Mouse (Mus musculus): Measurements from ENCODE around the gene Capn15. TPM values are rescaled to one million over a fixed set of nuclear protein-coding genes. Genes with fewer than 3 reads are reported as not detected.
A peak's percentile ranks its signal among the peaks of the same experiment; 100 is the strongest.

Capn15 gene
- polyA plus RNA-seq, 1 experiment from 2014 or later, result 33.9 TPM

DNA sequence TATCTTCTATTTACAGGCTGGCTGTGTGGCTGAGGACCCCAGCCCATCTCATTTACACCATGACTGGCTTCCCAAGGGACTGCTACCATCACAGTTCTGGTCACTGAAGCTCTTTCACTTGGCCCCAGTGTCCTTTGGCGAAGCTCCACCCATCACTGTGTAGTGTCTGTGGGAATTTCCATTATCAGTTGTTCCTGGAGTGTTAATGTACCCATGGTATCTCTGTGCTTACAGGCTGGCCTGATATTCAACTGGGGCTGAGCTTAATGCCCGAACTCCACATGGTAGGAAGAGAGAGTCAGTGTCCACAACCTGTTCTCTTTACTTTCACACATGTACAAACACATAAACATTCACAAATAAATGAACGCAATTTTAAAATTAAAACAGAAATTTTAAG, 7.9 kb upstream of the Capn15 start:
- no peaks in the 10 kb centered on the region for H3K27me3 ChIP-seq
- H3K4me2 ChIP-seq, result no peak overlapping the region
- no peaks in the 10 kb centered on the region for H3K4me1 ChIP-seq (replicated peaks)
- H3K4me3 ChIP-seq (replicated peaks), result no peak overlapping the region
- H3K9me3 ChIP-seq, result no peaks in the 10 kb centered on the region
- 88% methylated on average over 3 of the region's 3 CpGs for WGBS
- peaks cover 85% of the 10 kb centered on the region for H3K36me3 ChIP-seq
- no peak for ATAC-seq (ENCODE audit: insufficient number of reproducible peaks, insufficient read depth, low FRiP score, low TSS enrichment, low read depth)
- H3K27ac ChIP-seq, result no peak overlapping the region
- H3K9ac ChIP-seq (replicated peaks), result no peak overlapping the region

DNA sequence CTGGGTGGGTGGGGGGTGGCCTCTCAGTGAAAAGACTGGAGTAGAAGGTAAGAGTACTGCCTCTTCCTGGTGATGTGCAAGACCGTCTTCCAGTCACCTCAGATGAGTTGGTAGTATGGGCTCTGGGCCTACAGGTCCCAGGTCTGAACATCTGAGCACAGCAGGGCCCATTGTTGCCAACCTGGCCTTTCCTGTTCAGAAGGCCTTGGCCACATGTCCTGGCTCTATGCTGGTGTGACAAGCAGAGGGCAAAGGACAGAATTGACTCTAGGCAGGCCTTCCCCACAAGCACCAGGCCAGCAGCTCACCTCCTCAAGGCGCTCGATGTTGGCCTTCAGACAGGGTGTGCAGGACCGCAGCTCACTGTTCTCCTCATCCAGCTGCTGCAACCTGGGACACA, 6.7 kb upstream of the Capn15 start:
- Histone ChIP-seq H3K9ac (replicated peaks) (no peak overlapping the region), H3K4me1 (replicated peaks) (no peaks in the 10 kb centered on the region), H3K27ac (no peak overlapping the region), H3K9me3 (no peaks in the 10 kb centered on the region), H3K27me3 (no peaks in the 10 kb centered on the region), H3K4me3 (replicated peaks) (no peak overlapping the region), H3K36me3 (peaks cover 75% of the 10 kb centered on the region), H3K4me2 (no peak overlapping the region)
- WGBS, result 97% methylated on average over 4 of the region's 4 CpGs
- ATAC-seq (ENCODE audit: insufficient number of reproducible peaks, insufficient read depth, low FRiP score, low TSS enrichment, low read depth), result no peak

DNA sequence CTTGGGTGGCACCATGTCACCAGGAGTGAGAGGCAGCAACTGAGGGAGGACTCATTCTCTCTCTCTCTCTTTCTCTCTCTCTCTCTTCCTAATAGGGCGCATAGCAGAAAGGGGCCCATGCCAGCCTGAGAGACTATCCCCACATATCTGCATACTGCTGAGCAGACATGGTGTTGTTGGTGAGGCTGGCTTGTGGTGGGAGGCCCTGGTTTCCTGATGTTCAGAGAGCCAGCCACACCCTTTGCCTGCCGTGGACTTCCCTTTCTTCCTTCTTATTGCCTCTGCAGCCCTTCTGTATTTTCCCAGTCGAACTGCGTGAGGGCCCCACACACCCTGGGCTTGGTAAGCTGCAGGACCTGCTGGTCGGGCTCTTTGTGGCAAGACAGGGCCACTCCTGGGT, 4.7 kb upstream of the Capn15 start:
- H3K4me3 ChIP-seq (replicated peaks), result no peak overlapping the region
- peaks cover 62% of the 10 kb centered on the region for H3K36me3 ChIP-seq

DNA sequence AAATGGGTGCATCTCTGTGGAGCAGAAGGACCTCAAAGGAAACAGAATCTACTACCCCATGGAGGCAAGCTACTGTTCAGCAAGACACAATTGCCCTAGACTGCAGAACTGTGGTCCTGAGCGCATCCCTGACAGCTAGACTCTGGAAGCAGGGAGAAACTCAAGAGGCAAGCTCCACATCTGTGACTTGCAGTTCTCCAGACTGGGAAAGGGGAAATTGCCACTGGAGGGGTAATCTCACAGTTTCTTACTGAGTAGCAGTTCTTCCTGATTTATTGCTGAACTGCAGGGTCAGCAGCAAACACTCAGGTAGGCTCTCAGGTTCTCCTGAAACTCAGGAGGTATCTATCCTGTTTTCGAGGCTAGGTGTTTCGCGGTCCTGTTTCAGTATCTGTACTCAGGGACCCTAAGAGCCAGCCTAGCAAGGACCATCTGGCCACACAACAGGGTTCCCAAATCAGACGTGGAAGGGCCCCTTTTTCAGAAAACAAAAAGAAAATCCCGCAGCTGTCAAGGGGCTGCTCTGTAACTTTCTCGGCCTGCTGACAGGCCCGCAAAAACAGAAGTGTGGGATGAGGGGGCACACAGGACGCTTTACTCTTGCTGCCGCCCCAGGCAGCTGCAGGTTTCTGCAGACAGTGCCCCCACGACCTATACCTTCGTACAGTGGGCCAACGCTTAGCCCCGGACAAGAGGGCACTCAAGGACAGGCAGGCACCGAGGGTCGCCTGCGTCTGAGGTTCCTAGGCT, 865 bp downstream of the Capn15 start:
- H3K36me3 ChIP-seq, result peaks cover 10% of the 10 kb centered on the region
- peak overlapping the region; percentile 81 for H3K4me2 ChIP-seq
- peak overlapping the region; percentile 87 for H3K27ac ChIP-seq
- H3K27me3 ChIP-seq, result no peaks in the 10 kb centered on the region
- H3K4me1 ChIP-seq (replicated peaks), result peaks cover 25% of the 10 kb centered on the region
- peak overlapping the region; percentile 91 for H3K9ac ChIP-seq (replicated peaks)
- WGBS, result 13% methylated on average over 17 of the region's 17 CpGs
- peak overlapping the region; percentile 82 for H3K4me3 ChIP-seq (replicated peaks)
- ATAC-seq (ENCODE audit: insufficient number of reproducible peaks, insufficient read depth, low FRiP score, low TSS enrichment, low read depth), result no peak
- H3K9me3 ChIP-seq, result no peaks in the 10 kb centered on the region

More for the DNA sequence above, 4.7 kb upstream of the Capn15 start:
- no peak for ATAC-seq (ENCODE audit: insufficient number of reproducible peaks, insufficient read depth, low FRiP score, low TSS enrichment, low read depth)
- Histone ChIP-seq H3K4me1 (replicated peaks) (0 out of 2 replicates have a peak, but pooled peaks cover 3% of the 10 kb centered on the region), H3K27ac (no peak overlapping the region), H3K9ac (replicated peaks) (0 out of 2 replicates have a peak overlapping the region, but pooled peaks have one; percentile 8), H3K27me3 (no peaks in the 10 kb centered on the region), H3K9me3 (no peaks in the 10 kb centered on the region), H3K4me2 (no peak overlapping the region)
- 90% methylated on average over 5 of the region's 5 CpGs for WGBS

DNA sequence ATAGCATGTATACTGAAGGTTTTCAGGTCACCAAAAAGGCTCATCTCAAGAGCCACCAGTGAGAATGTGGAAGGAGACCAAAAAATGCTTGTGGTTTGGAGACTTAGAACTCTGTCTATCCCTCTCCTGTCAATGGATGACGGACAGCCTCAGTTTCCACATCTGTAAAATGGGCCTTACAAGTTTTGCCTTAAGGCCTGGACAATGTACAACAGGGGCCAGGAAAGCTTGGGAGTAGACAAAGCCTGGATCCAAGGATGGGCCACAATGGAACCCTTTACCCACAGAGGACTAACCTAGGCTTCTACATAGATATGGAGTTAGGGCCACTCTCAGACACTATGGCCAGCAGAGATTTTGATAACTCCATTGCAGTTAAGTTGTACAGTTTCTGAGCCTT, 1.5 kb downstream of the Capn15 start:
- H3K9ac ChIP-seq (replicated peaks), result no peak overlapping the region
- no peak overlapping the region for H3K27ac ChIP-seq
- 94% methylated on average over 1 of the region's 1 CpGs for WGBS
- H3K9me3 ChIP-seq, result no peaks in the 10 kb centered on the region
- no peak for ATAC-seq (ENCODE audit: insufficient number of reproducible peaks, insufficient read depth, low FRiP score, low TSS enrichment, low read depth)
- peaks cover 25% of the 10 kb centered on the region for H3K4me1 ChIP-seq (replicated peaks)
- peak overlapping the region; percentile 81 for H3K4me2 ChIP-seq
- peaks cover 8% of the 10 kb centered on the region; the same call in 1 of the 2 replicates for H3K36me3 ChIP-seq
- H3K4me3 ChIP-seq (replicated peaks), result peak overlapping the region; percentile 82
- no peaks in the 10 kb centered on the region for H3K27me3 ChIP-seq

DNA sequence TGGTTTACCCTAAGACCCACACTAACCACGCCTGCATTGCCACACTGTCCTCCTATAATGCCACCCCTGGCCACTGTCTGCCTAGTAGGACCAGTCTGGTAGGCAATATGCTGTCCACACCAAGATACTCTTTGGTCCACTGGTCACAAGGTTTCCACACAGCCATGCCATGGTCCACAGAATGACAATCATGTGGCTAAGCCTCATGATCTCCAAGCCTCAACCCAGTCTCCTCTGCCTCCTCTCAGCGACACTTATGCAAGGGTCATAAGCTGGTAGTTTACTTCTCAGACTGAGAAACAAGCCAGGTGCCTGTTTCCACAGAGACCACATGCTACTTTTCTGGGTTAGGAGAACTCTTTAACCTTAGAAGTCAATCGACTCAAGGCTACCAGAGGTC, 2.7 kb downstream of the Capn15 start:
- ATAC-seq (ENCODE audit: insufficient number of reproducible peaks, insufficient read depth, low FRiP score, low TSS enrichment, low read depth), result no peak
- Histone ChIP-seq H3K4me2 (no peak overlapping the region), H3K4me3 (replicated peaks) (no peak overlapping the region), H3K27me3 (no peaks in the 10 kb centered on the region), H3K9me3 (no peaks in the 10 kb centered on the region), H3K27ac (no peak overlapping the region), H3K9ac (replicated peaks) (no peak overlapping the region), H3K36me3 (peaks cover 12% of the 10 kb centered on the region; the same call in 1 of the 2 replicates), H3K4me1 (replicated peaks) (peaks cover 25% of the 10 kb centered on the region)
- 87% methylated on average over 3 of the region's 3 CpGs for WGBS

DNA sequence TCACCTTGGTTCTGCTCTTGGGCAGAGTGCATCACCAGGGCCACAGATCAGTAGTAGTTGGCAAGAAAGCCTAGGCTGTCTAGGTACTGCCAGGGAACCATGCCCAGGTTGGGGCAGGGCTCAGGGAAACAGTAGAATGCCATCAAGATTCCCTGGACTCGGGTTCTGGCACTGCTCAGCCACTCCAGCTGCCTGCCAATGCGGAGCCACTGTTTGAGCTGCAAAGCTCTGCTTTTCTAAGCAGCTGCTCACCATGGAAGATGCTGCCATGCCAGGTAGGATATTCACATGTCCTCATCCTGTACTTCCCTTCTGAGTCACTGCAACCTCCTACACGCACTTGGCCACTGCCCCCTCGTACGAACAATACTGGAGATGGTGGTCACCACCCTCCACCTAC, 4.7 kb downstream of the Capn15 start:
- Histone ChIP-seq H3K36me3 (peaks cover 16% of the 10 kb centered on the region; the same call in 1 of the 2 replicates), H3K27me3 (no peaks in the 10 kb centered on the region), H3K27ac (no peak overlapping the region), H3K9ac (replicated peaks) (no peak overlapping the region), H3K4me1 (replicated peaks) (peaks cover 21% of the 10 kb centered on the region), H3K4me2 (no peak overlapping the region), H3K4me3 (replicated peaks) (no peak overlapping the region), H3K9me3 (no peaks in the 10 kb centered on the region)
- WGBS, result 90% methylated on average over 5 of the region's 5 CpGs
- ATAC-seq (ENCODE audit: insufficient number of reproducible peaks, insufficient read depth, low FRiP score, low TSS enrichment, low read depth), result no peak

DNA sequence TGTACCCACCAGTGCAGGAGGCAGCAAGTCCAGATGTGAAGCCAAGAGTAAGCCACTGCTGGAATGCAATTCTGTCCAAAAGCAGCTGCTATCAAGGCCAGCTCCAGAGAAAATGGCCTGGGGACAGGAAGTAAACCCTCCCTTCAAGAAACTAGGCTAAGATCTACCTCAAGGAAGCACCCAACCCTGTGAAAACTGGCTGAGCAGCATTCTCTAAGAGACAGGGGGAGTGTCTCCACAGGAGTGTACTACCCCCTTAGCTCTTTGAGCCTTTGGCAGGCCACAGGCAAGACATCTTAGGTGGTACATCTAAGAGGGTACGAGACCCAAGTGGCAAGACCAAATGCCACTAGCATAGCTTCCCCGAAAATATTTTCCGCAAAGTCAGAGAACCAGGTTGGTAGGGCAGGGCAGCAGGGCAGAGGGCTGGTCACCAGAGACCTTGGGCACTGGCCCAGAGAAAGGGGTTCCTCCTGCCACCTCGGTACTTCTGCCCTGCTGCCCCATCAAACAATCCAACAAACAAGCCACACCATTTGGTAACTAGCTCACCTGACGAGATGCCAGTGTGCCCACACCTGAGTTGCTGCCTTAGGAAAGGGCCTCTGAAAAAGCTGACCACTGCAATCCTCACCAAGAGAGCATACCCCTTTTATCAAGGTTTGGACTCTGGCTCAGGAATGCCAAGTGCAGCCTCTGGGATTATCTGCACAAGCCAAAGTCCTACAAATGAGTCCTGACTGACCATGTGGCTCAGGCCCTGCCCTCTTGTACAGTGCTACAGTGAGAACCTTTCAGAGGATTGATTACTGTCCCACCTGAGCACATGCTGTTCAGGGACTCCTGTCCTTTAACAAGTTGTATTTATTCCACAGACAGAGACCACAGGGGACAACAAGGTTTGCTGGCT, 5.5 kb downstream of the Capn15 start:
- no peak for ATAC-seq (ENCODE audit: insufficient number of reproducible peaks, insufficient read depth, low FRiP score, low TSS enrichment, low read depth)

DNA sequence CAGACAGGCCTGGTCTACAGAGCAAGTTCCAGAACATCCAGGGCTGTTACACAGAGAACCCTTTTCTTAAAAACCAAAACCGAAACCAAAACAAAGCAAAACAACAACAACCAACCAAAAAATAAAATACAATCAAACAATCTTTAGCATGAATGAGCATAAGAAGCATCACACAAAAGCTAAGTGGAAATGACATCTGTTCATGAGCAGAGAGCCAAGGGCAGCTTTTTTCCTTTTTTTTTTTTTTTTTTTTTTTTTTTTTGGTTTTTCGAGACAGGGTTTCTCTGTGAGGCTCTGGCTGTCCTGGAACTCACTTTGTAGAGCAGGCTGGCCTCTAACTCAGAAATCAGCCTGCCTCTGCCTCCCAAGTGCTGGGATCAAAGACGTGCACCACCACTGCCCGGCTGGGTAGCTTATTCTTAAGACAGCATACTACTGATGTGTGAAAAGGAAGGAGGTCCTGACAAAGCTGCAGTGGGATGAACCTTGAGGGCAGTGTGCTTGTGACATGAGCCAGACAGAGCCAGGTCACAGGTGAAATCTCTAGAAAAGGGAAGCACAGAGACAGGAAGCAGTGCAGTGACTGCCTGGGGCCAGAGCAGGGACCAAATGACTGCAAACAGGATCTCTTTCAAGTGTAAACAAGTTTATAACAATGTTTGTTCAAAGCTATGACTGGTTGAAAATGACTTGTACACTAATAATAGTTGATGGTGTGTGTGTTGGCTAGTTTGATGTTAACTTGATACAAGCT, 14.5 kb downstream of the Capn15 start:
- Histone ChIP-seq H3K4me1 (replicated peaks) (peaks cover 13% of the 10 kb centered on the region; the same call in 1 of the 2 replicates), H3K27ac (no peak overlapping the region), H3K36me3 (peaks cover 10% of the 10 kb centered on the region), H3K4me2 (no peak overlapping the region), H3K4me3 (replicated peaks) (no peak overlapping the region), H3K9me3 (no peaks in the 10 kb centered on the region), H3K27me3 (no peaks in the 10 kb centered on the region), H3K9ac (replicated peaks) (no peak overlapping the region)
- WGBS, result 87% methylated on average over 4 of the region's 4 CpGs
- no peak for ATAC-seq (ENCODE audit: insufficient number of reproducible peaks, insufficient read depth, low FRiP score, low TSS enrichment, low read depth)

More for the DNA sequence above, 5.5 kb downstream of the Capn15 start:
- Histone ChIP-seq H3K27ac (no peak overlapping the region), H3K27me3 (no peaks in the 10 kb centered on the region), H3K4me1 (replicated peaks) (peaks cover 21% of the 10 kb centered on the region), H3K36me3 (peaks cover 16% of the 10 kb centered on the region; the same call in 1 of the 2 replicates), H3K9me3 (no peaks in the 10 kb centered on the region), H3K4me3 (replicated peaks) (no peak overlapping the region), H3K9ac (replicated peaks) (no peak overlapping the region), H3K4me2 (no peak overlapping the region)
- WGBS, result 90% methylated on average over 5 of the region's 5 CpGs

DNA sequence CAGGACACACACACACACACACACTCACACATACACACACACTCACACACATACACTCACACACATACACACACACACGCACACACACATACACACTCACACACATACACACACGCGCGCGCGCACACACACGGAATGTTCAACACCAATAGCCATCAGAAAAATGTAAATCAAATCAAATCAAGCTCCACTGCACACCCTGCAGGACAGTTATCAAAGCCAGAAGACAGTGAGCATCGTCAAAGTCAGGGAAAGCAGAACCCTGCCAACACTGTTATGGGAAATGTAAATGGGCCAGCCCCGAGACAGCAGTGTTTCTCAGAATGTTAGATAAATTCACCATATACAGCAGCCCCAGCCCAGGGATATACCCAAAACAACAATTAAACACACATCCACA, 15.1 kb downstream of the Capn15 start:
- Histone ChIP-seq H3K4me3 (replicated peaks) (no peak overlapping the region), H3K36me3 (peaks cover 15% of the 10 kb centered on the region), H3K27ac (no peak overlapping the region), H3K4me2 (no peak overlapping the region), H3K27me3 (no peaks in the 10 kb centered on the region), H3K9ac (replicated peaks) (no peak overlapping the region), H3K4me1 (replicated peaks) (peaks cover 13% of the 10 kb centered on the region; the same call in 1 of the 2 replicates), H3K9me3 (no peaks in the 10 kb centered on the region)
- 97% methylated on average over 9 of the region's 9 CpGs for WGBS
- no peak for ATAC-seq (ENCODE audit: insufficient number of reproducible peaks, insufficient read depth, low FRiP score, low TSS enrichment, low read depth)

DNA sequence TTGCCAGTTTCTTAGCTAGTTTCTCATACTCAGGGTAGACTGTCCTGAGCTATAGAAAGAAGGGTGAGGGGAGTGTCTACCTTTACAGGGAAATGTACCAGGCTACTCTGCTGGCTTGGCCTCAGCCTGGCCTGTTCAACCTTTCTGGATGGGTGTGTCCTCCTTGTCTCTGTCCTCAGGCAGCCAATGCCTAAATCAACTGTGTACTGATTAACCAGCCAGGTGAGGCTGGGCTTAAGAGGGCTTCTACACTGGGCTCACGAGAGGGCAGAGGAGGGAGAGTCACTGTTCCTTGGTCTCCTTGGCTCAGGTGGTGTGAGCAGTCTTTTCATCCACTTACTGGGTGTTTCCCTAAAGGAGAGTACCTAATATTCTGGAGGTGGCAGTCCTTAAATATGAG, 17.4 kb downstream of the Capn15 start:
- Histone ChIP-seq H3K4me2 (no peak overlapping the region), H3K36me3 (peaks cover 37% of the 10 kb centered on the region), H3K4me3 (replicated peaks) (no peak overlapping the region), H3K27ac (no peak overlapping the region), H3K4me1 (replicated peaks) (peaks cover 2% of the 10 kb centered on the region; the same call in 1 of the 2 replicates), H3K9me3 (no peaks in the 10 kb centered on the region), H3K27me3 (no peaks in the 10 kb centered on the region), H3K9ac (replicated peaks) (no peak overlapping the region)
- WGBS, result 65% methylated on average over 1 of the region's 1 CpGs
- no peak for ATAC-seq (ENCODE audit: insufficient number of reproducible peaks, insufficient read depth, low FRiP score, low TSS enrichment, low read depth)

All from limb, embryonic 12.5 days (tissue).